Mouse (Mus musculus): ENCODE data around the gene Lrp11. TPM values are rescaled to one million over a fixed set of nuclear protein-coding genes. Genes with fewer than 3 reads are reported as not detected.
"Not testable (repeated sequence)": the region's sequence is repeated elsewhere in the genome, so short reads cannot be mapped to it uniquely, and the experiment has no call there.

Lrp11 gene
- total RNA-seq (2021): 1 to 10 TPM; 2.1 TPM
- long read RNA-seq, experiment 1, partial matches to known transcripts: 0 of 4 reads
- long read RNA-seq, experiment 1, other reads (novel, unspliced or antisense): 0 of 4 reads
- long read RNA-seq, experiment 2, partial matches to known transcripts: 0 of 3 reads
- long read RNA-seq, experiment 2, other reads (novel, unspliced or antisense): 1 of 3 reads

- intact Hi-C loops (cut with DNase I): no loop called here
- peak; percentile 94 to 97 for DNase-seq
Measured at GRCm38 (mm10) chr10:7589592-7590233, at the start of gene Lrp11. Gene Lrp11, plus strand, starts transcription at chr10:7589800.

DNA sequence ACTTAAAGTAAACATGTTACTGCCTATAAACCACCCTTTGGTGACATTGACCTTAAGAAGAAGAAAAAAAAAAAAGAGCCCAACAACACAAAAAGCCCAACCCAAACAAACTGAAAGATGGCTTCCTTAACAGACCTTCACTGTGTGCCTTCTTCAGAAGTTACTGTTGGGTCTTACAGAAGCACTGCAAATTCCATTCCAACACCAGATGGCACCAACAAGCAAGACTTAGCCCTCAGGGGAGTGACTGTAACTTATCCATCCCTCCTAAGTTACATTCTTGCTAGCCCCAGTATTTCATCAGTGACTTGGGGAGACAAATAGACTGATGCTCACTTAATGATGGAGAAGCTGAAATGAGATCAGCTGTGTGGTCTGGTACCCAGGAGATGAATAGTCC, 11.6 kb upstream of the Lrp11 start:
- DNase-seq: peak in 1 of 2 experiments; percentile 44
- intact Hi-C loops (cut with DNase I): no loop called here

- DNase-seq: no peak
- intact Hi-C loops (cut with DNase I): no loop called here
Measured at GRCm38 (mm10) chr10:7581401-7581800, 8.2 kb upstream of the Lrp11 start.

- intact Hi-C loops (cut with DNase I): no loop called here
Measured at GRCm38 (mm10) chr10:7582157-7582890, 7.3 kb upstream of the Lrp11 start.

GRCm38 (mm10) chr10:7582891-7583557, 6.6 kb upstream of the Lrp11 start:
- intact Hi-C loops (cut with DNase I): no loop called here
- DNase-seq: no peak

More at GRCm38 (mm10) chr10:7582157-7582890, 7.3 kb upstream of the Lrp11 start:
- DNase-seq: no peak

DNA sequence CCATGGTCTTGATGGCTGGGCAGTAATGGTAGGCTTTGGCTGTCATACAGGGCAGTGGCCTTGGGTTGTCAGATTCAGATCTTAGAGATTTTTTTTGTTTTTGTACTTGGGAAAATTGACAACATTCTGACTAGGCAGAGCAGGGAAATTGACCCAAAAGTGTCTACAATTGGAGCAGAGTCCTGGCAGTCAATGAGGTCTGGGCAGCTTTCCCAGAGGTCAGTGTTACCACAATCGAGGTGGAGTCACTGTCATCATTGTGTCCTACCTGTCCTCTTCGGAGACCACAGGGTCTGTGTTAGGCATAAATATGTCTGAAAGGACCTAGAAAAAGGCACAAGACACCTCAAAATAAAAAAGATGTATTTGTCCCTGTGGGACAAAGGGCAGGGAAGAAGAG, 2.8 kb upstream of the Lrp11 start:
- intact Hi-C loops (cut with DNase I): no loop called here

GRCm38 (mm10) chr10:7590234-7590689, 662 bp downstream of the Lrp11 start:
- intact Hi-C loops (cut with DNase I): no loop called here
- no peak for DNase-seq

More for the DNA sequence above, 2.8 kb upstream of the Lrp11 start:
- DNase-seq: no peak

DNA sequence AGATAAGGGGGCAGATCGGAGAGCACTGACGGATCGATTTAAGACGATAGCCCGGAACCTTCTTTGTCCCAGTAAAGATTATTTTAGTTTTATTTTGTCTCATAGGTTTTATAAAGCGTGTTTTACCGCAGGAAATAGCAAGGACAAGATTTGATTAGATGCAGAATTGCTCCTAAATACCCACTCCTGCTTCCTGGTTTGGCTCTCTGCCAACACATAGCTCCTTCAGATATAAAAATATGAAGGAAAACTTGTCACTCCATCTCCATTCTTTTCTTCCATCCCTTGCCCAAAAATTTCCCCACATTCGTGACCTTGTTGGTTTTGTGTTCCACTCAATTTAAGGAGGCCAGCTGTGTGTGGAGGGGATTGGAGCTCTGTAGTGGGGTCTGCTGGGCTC, 1.2 kb downstream of the Lrp11 start:
- DNase-seq: no peak
- intact Hi-C loops (cut with DNase I): no loop called here

DNA sequence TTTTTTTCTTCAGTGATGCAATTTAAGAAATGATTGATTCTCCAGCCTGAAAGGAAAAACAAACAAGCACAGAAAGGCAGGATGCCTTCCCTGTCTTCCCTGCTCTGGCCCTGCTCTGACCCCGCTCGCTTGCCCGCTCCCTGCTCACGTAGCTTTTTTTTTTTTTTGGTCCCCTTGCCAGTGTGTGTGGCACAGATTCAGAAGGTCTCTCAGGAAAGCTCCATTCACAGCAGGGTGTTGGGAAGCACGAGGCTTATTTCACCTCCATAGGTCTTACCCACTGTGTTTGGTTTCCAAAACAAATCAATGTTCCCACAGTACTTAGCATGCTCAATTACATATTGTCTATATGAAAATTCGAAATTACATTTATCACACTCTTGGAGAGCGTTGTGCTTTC, 5.2 kb downstream of the Lrp11 start:
- no peak for DNase-seq
- intact Hi-C loops (cut with DNase I): no loop called here

GRCm38 (mm10) chr10:7596251-7596650, 6.7 kb downstream of the Lrp11 start:
- no peak for DNase-seq
- intact Hi-C loops (cut with DNase I): no loop called here

DNA sequence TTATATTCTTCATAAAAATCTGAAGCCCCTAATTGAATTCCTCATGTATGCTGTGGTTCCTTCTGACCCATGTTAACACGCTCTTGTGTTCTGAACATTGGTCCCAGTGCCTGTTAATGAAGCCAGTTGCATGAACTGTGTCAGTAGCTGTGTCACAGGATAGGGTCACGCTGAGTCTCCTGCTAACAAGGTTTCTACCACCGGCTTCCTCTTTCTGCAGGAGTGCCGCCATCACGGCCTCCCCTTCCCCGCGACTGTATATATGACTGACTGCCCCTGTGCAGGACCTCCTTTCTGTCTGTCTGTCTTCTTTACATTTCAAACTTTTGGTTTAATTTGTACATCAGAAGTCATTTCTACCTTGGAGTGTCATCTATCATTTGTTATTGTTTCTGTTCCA, 8.6 kb downstream of the Lrp11 start:
- DNase-seq: no peak
- intact Hi-C loops (cut with DNase I): no loop called here

- DNase-seq: peak; percentile 72 to 83
- intact Hi-C loops (cut with DNase I): loop anchor here (2.0 kb wide), 2 partner anchors 130 to 268 kb away; no protein-coding TSS in a partner anchor
Measured at GRCm38 (mm10) chr10:7600647-7601046, 11.0 kb downstream of the Lrp11 start.

DNA sequence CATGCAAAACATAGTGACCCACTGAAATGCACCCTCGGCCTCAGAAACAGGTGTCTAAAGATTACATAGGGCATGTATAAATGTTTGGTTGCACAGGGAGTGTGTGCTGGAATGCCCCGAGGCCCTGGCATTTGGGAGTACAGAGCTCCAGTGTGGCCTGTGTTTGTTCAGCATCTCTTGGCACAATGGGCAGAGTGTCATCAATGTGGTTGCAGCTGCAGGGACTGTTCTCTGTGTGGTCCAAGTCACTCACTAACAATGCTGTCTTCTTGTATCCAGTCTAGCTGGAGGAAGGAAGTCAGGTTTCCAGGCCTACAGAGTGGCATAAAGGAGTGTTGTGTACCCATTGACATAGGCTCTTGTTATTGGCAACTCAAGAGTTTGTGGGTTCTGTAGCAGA, 15.6 kb downstream of the Lrp11 start:
- intact Hi-C loops (cut with DNase I): no loop called here
- no peak for DNase-seq

DNA sequence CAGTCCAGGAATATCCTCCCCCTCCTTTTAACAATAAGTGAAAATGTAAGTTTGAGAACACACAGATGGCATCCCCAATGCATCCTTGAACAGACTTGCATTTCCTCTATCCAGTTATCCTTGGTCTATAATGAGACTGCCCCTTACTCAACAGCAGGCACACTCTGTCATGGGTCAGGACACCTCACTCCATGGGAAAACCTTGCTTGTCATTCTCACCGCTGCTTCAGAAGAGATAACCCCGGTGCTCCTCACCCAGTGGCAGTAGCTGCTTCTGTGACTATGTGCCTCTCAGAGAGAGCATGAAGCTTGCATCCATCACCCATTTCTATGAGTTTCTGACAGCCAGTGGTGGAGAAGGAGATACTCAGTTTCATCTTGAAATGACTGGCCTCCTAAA, 16.8 kb downstream of the Lrp11 start:
- DNase-seq: no peak
- intact Hi-C loops (cut with DNase I): no loop called here

DNA sequence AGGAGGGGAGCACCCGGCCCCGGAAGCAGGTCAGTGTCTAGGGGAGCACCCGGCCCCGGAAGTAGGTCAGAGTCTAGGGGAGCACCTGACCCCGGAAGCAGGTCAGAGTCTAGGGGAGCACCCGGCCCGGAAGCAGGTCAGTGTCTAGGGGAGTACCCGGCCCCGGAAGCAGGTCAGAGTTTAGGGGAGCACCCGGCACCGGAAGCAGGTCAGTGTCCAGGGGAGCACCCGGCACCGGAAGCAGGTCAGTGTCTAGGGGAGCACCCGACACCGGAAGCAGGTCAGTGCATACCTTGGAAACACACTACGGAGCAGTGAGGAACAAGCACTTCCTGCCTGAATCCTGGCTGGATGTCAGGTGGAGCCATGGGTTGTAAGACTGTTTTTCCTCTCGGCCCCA, 19.0 kb downstream of the Lrp11 start:
- intact Hi-C loops (cut with DNase I): no loop called here
- no peak for DNase-seq

DNA sequence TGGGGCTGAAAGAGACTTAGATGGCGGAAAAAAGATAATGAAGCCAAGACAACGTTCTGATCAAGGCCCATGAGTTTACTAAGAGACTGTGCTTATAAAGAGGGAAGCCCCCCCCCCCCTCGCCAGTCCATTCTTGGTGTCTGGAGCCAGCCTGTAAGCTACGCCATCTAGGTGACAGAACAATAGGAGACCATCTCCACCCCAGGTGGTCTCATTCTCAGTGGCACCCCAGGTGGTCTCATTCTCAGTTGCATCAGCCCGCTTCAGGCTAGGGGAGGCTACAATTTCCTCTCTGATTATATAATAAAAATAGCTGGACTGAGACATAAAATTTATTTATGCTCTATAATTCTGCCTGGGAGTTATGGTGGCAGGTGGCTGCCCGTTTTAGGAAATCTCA, 22.0 kb downstream of the Lrp11 start:
- no peak for DNase-seq
- intact Hi-C loops (cut with DNase I): no loop called here

- intact Hi-C loops (cut with DNase I): not testable (repeated sequence)
Measured at GRCm38 (mm10) chr10:7612210-7612609, 22.6 kb downstream of the Lrp11 start.

DNA sequence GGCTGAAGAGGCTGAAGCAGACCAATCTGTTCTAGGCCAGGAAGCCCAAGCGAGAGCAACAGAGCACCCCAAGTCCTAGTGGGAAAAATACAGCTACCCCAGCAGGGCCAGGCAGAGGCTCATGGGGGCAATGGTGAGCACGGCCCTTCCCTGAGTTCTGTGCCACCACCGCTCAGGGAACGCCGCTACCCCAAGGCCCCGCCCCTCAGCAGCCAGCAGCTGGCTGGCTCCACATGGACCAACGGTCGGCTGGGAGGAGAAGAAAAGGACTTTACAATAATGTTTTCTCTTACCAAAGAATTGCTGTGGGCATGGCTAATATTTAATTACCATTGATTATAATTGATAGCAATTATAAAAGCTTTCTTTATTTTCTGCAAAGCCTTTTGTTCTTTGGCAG, 25.2 kb downstream of the Lrp11 start:
- DNase-seq: no peak
- intact Hi-C loops (cut with DNase I): no loop called here

More at GRCm38 (mm10) chr10:7612210-7612609, 22.6 kb downstream of the Lrp11 start:
- not testable (repeated sequence) for DNase-seq

DNA sequence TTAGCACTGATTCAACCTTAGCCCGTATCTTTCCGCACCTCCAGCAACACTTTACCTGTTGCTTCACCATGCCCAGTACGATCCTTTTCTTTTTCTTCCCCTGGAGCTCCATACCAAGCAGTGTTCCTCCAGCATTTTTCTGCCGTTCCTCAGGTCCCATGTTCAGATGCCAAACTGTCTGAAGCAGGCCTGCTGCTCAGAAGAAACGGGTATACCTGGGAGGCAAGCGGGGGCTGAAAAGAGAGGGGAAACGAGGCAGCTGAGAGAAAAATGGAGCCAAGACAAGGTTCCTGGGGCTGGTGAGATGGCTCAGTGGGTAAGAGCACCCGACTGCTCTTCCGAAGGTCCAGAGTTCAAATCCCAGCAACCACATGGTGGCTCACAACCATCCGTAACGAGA, 27.5 kb downstream of the Lrp11 start:
- intact Hi-C loops (cut with DNase I); DNase-seq: not testable (repeated sequence)

- DNase-seq; intact Hi-C loops (cut with DNase I): not testable (repeated sequence)
Measured at GRCm38 (mm10) chr10:7617556-7617955, 28.0 kb downstream of the Lrp11 start.

GRCm38 (mm10) chr10:7619821-7620241, 30.2 kb downstream of the Lrp11 start:
- no peak for DNase-seq
- intact Hi-C loops (cut with DNase I): no loop called here
